Mouse (Mus musculus): ENCODE measurements around the gene Cd93. TPM values are rescaled to one million over a fixed set of nuclear protein-coding genes. Genes with fewer than 3 reads are reported as not detected.

Gene Cd93
- total RNA-seq (2015; ENCODE audit: low replicate concordance) (11.2 and 12.2 TPM in 2 replicates), total RNA-seq (2017; ENCODE audit: low replicate concordance) (8.0 and 9.9 TPM in 2 replicates)

GRCm38 (mm10) chr2:148443249-148443958 is at the start of gene Cd93:
Cd93 (minus strand) TSS chr2:148443563.
- ATAC-seq (replicated peaks; ENCODE audit: low FRiP score, poor library complexity, severe bottlenecking): no peak

GRCm38 (mm10) chr2:148492108-148492507 is 48.7 kb upstream of the Cd93 start:
- no peak for ATAC-seq (replicated peaks; ENCODE audit: low FRiP score, poor library complexity, severe bottlenecking)

GRCm38 (mm10) chr2:148490150-148490549 is 46.8 kb upstream of the Cd93 start:
- no peak for ATAC-seq (replicated peaks; ENCODE audit: low FRiP score, poor library complexity, severe bottlenecking)

- no peak for ATAC-seq (replicated peaks; ENCODE audit: low FRiP score, poor library complexity, severe bottlenecking)
Observed at GRCm38 (mm10) chr2:148488885-148489284, 45.5 kb upstream of the Cd93 start.

- ATAC-seq (replicated peaks; ENCODE audit: low FRiP score, poor library complexity, severe bottlenecking): no peak
Observed at GRCm38 (mm10) chr2:148485576-148485975, 42.2 kb upstream of the Cd93 start.

- ATAC-seq (replicated peaks; ENCODE audit: low FRiP score, poor library complexity, severe bottlenecking): no peak
Observed at GRCm38 (mm10) chr2:148480376-148480775, 37.0 kb upstream of the Cd93 start.

- no peak for ATAC-seq (replicated peaks; ENCODE audit: low FRiP score, poor library complexity, severe bottlenecking)
Observed at GRCm38 (mm10) chr2:148478141-148478701, 34.9 kb upstream of the Cd93 start.

GRCm38 (mm10) chr2:148477346-148477745 is 34.0 kb upstream of the Cd93 start:
- no peak for ATAC-seq (replicated peaks; ENCODE audit: low FRiP score, poor library complexity, severe bottlenecking)

- no peak for ATAC-seq (replicated peaks; ENCODE audit: low FRiP score, poor library complexity, severe bottlenecking)
Observed at GRCm38 (mm10) chr2:148476576-148476975, 33.2 kb upstream of the Cd93 start.

- ATAC-seq (replicated peaks; ENCODE audit: low FRiP score, poor library complexity, severe bottlenecking): no peak
Observed at GRCm38 (mm10) chr2:148475879-148476495, 32.6 kb upstream of the Cd93 start.

- ATAC-seq (replicated peaks; ENCODE audit: low FRiP score, poor library complexity, severe bottlenecking): no peak
Observed at GRCm38 (mm10) chr2:148469341-148470238, 26.2 kb upstream of the Cd93 start.

GRCm38 (mm10) chr2:148467921-148468440 is 24.6 kb upstream of the Cd93 start:
- no peak for ATAC-seq (replicated peaks; ENCODE audit: low FRiP score, poor library complexity, severe bottlenecking)

GRCm38 (mm10) chr2:148455341-148455740 is 12.0 kb upstream of the Cd93 start:
- ATAC-seq (replicated peaks; ENCODE audit: low FRiP score, poor library complexity, severe bottlenecking): no peak

GRCm38 (mm10) chr2:148454014-148454542 is 10.7 kb upstream of the Cd93 start:
- no peak for ATAC-seq (replicated peaks; ENCODE audit: low FRiP score, poor library complexity, severe bottlenecking)

- ATAC-seq (replicated peaks; ENCODE audit: low FRiP score, poor library complexity, severe bottlenecking): no peak
Observed at GRCm38 (mm10) chr2:148453061-148453460, 9.7 kb upstream of the Cd93 start.

- ATAC-seq (replicated peaks; ENCODE audit: low FRiP score, poor library complexity, severe bottlenecking): no peak
Observed at GRCm38 (mm10) chr2:148451498-148451897, 8.1 kb upstream of the Cd93 start.

- ATAC-seq (replicated peaks; ENCODE audit: low FRiP score, poor library complexity, severe bottlenecking): no peak
Observed at GRCm38 (mm10) chr2:148450616-148451015, 7.3 kb upstream of the Cd93 start.

GRCm38 (mm10) chr2:148449659-148450058 is 6.3 kb upstream of the Cd93 start:
- ATAC-seq (replicated peaks; ENCODE audit: low FRiP score, poor library complexity, severe bottlenecking): no peak

GRCm38 (mm10) chr2:148446446-148446845 is 3.1 kb upstream of the Cd93 start:
- no peak for ATAC-seq (replicated peaks; ENCODE audit: low FRiP score, poor library complexity, severe bottlenecking)

- no peak for ATAC-seq (replicated peaks; ENCODE audit: low FRiP score, poor library complexity, severe bottlenecking)
Observed at GRCm38 (mm10) chr2:148445616-148446015, 2.3 kb upstream of the Cd93 start.
